Mouse (Mus musculus) megakaryocyte-erythroid progenitor cell, adult 5-6 weeks (primary cell): ENCODE data around the gene Myh10. TPM values are rescaled to one million over a fixed set of nuclear protein-coding genes. Genes with fewer than 3 reads are reported as not detected.
A peak's percentile ranks its signal among the peaks of the same experiment; 100 is the strongest.

Source experiments
- ATAC-seq: replicated peaks from 2 replicates; pipeline ENCODE4 v1.8.0; 2016; ENCODE audit warnings: mild to moderate bottlenecking, inconsistent platforms; ENCODE audit not compliant: severe bottlenecking, poor library complexity, low FRiP score, low TSS enrichment
- total RNA-seq, 2 experiments: library from RNA; stranded (forward) in 1 of 2; stranded (reverse) in 1 of 2; fragments of 200-1000, 215-1000 nt in 1 of 2; fragments of >200 nt in 1 of 2; fragmentation: Nextera tagmentation in 1 of 2; gene quantifications; 2 replicates each; pipeline ENCODE4 v1.2.3; 2014 to 2017

The Myh10 gene
- total RNA-seq (2014; fragmentation: Nextera tagmentation) = 100 and 113 TPM in 2 replicates
- 42.2 and 49.5 TPM in 2 replicates for total RNA-seq (2017)

DNA sequence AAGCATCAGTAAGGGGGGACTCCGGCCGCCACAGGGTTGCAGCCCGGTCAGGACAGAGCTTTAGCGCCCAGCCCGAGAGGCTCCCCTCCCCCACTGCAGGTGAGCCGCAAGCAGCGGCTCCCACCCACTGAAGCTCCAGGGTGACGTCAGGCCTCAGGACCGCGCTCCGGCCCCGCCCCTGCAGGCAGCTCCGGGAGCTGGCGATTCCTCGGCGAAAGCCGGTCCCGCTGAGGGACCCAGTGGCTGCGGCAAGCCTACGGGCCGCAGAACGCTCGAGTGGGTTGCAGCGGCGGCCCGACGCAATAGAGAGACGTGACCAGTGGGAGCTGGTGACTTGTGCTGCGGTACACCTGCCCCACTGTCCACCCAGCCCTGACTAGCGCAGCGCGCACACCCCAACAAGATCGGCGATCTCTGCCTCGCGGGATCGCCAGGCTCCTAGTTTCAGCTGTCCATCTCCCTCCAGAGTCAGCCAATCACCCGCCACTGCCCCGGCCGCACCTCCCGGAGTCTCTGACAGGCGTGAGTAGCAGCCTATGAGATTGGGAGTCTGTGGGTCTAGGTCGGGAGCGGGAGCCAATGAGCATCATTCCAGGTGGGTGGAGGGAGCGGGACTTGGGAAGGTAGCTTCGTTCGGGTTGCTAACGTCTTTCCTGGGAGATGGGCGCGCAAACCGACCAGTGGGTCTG is at the start of gene Myh10:
Gene Myh10, plus strand, starts transcription at position 239 of the 689 bp plus-strand sequence.
- ATAC-seq = peak; percentile 98

DNA sequence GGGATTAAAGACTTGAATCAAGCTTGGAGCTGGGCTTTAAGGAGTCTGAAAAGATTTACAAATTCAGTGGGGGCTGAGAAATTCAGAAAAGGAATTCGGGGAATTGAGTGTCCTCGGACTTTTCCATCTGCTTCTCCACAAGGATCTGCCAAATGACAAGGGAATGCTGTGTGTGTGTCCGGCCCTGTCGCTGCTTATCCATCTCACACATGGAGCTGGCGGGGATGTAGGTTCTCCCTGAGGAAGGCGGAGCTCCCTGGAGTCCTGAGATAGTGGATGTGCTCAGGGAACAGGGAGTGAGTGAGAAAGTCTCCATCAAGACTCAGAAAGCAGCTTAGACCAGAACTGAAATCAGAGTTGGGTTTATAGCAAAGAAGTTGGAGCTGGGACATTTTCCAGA is 46.6 kb upstream of the Myh10 start:
- ATAC-seq = no peak

GRCm38 (mm10) chr11:68647808-68648207 is 43.6 kb upstream of the Myh10 start:
- ATAC-seq = no peak

- ATAC-seq = no peak
These were observed 42.8 kb upstream of the Myh10 start for GRCm38 (mm10) chr11:68648385-68649148.

DNA sequence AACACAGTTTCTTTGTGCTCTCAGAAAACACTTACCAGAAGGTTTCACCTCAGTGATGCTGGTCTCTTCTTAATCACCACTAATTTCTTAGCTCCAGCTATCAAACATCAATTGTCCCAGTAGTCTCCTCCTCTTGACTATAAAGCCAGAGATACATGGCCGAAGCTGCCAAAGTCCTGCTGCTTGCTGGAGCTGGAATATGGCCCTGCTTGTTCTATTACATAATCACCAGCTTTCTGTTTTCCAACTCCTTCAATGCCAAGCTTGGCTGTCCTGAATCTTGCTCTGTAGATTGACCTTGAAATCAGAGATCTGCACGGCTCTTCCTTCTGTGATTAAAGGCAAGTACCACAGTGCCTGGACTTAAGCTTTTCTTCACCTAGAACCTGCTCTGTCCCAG is 39.8 kb upstream of the Myh10 start:
- ATAC-seq = no peak

DNA sequence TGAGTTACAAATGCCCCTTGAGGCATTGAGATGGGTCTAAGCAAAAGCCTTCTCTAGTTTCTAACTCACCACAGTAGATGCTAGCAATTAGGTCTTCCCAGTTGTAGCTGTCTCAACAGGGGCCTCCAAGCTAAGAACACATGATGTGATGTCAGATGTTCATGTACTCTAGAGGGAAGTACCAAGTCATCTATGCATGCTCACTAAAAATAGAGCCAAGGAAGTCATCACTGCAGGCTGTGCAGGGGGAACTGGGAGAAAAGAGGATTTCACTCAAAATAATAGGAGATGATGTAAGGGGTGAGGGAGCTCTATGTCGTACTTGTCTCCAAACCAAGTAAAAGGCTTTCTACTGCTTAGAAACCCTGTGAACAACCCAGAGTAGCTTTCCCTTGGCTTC is 35.8 kb upstream of the Myh10 start:
- ATAC-seq = no peak

DNA sequence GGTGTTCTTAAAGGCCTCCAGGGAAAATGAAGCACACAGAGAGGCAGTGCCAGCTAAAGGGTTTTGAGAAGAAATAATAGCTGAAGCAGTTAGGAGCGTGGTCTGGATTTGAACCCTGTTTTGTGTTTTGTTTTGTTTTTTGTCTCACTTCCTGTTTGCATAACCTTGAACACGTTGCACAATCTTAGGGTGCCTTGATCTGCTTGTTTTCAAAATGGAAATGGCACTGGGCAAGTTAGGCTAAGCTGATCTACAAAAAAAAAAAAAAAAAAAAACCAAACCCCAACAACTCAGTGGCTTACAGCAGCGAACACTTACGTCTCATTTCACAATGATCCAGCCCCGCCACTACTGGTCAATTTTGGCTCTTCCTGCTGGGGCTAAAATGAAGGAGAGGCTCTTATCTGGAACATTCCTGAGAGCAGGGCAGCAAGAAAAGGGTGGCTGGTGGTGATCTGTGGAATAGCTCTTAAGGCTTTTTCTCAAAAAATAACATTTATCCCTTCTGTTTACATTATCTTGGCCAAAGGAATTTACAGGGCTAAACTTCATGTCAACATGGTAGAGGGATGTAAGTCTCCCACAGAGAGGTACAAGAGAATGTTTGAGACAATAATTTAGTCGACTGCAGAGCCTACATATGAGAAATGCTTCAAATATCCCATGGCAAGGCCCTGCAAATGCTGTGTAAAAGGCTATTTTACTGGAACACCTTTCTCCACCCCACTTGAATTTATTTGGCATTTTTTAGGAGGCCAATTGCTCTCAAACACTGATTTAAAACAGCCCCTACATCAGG is 34.3 kb upstream of the Myh10 start:
- no peak for ATAC-seq

GRCm38 (mm10) chr11:68657811-68658210 is 33.5 kb upstream of the Myh10 start:
- ATAC-seq = no peak

GRCm38 (mm10) chr11:68665331-68665730 is 26.0 kb upstream of the Myh10 start:
- no peak for ATAC-seq

GRCm38 (mm10) chr11:68666210-68666609 is 25.1 kb upstream of the Myh10 start:
- ATAC-seq = no peak

- ATAC-seq = no peak
These were observed 18.9 kb upstream of the Myh10 start for GRCm38 (mm10) chr11:68672270-68672970.

DNA sequence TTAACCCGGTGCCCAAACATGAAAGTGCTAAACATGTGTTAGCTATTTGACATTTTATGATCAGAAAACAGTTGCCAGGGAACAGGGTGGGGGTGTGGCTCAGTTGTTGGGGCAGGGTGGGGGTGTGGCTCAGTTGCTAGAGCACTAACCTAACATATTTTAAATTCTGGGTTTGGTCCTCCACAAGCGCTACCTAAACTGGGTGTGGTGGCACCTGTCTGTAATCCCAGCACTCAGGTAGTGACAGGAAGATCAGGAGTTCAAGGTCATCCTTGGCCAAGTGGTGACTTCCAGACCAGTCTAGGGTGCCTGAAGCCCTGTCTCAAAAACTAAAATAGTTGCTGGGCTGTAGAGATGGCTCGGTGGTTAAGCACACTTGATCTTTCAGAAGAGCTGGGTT is 17.3 kb upstream of the Myh10 start:
- ATAC-seq = 0 out of 2 replicates have a peak, but pooled peaks have one; percentile 50

DNA sequence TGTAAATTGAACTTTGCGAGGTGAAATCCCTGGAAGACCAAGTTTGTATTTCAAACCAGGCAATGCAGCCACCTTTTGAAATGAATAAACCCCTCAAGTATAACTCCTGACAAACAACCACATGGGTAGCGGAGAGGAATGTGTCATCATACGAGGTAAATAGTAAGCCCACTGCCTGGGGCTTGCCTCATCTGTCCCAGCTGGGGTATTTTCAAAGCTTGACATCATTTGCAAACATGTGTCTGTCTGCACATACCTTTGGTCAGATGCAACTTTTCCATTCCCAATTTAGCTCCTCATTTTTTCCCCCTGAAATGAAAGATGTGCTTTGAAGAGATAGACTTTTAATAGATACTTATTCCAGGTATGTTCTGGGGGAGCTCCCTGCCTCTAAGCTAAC is 16.7 kb upstream of the Myh10 start:
- ATAC-seq = no peak

- no peak for ATAC-seq
These were observed 16.1 kb upstream of the Myh10 start for GRCm38 (mm10) chr11:68675274-68675673.

- peak; percentile 81 for ATAC-seq
These were observed 10.0 kb upstream of the Myh10 start for GRCm38 (mm10) chr11:68681254-68681839.

DNA sequence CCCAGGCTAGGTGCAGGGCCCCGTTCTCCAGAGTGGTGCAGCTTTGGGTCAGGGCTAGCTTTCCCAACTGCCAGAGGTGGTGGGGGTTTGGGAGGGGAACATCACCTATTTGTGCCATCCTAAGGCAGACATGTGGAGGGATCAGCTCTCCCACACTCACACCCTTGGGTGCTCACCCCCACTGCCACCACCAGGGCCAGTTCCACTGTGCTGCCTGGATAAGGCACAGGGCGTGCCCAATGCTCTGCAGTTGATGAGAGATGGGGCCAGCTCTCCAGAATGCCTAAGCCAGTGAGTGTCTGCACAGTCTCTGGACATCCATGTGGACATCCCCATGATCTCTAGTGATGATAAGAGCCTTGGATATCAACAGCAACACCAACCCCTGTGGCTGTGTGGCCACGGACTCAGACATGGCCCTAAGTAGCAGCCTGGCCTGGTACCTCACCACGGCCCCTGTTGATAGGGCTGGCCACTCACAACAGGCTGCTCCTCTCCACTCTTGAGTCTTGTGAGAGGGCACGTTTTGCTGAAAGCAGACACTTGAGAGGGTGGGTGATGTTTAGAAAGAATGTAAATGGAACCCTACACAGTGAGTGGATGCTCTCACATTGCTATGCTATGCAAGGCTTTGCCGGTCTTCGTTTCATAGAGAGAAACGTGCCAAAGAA is 9.1 kb upstream of the Myh10 start:
- ATAC-seq = peak; percentile 98

DNA sequence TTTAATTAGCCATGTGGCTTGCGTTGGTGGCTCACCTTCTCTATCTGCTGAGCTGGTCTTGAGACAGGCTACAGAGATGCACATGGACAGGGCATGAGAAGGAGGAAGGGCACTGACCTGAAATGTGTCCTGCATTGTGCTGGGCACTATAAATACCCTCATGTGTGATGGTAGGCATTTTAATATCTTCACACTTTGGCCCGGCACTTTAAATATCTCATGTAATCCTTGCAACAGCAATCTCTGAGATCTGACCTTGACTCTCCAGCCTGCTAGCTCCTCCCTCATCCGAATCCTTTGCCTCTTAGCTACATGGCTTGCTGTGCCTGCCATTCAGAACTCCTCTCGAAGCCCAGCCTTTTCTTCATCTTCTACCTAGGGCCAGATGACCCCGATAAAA is 5.4 kb upstream of the Myh10 start:
- ATAC-seq = no peak

GRCm38 (mm10) chr11:68689304-68689703 is 2.1 kb upstream of the Myh10 start:
- ATAC-seq = no peak

DNA sequence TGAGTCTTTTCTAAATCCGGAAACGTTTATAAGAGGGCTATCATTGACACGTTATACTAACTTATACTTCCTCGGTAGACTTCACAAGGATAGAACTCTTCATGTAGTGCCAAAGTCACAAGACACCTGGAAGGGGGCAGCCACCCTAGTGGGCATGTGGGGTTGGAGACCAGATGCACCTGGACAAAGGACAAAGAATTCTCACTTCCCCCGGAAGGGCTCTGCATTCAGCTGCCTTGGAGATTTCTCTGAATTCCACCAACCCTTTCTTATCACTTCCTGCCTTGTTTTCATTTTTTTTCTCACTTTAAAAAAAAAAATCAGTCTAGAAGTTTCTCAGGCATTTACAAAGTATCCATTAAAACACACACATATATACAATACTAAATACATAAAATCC is 894 bp upstream of the Myh10 start:
- no peak for ATAC-seq
